Mouse (Mus musculus) megakaryocyte, embryonic 14.5 days (primary cell): Measurements from ENCODE around the gene Lrp4.

Experiments used
- FLI1 ChIP-seq: IDR thresholded peaks from 2 replicates; pipeline ENCODE4 v1.6.1; 2012; ENCODE audit warnings: low read length, inconsistent platforms, mixed read lengths
- GATA1 ChIP-seq: IDR thresholded peaks from 3 replicates; pipeline ENCODE4 v1.6.1; 2012; ENCODE audit warnings: mixed read lengths, low read length, inconsistent platforms, borderline replicate concordance

DNA sequence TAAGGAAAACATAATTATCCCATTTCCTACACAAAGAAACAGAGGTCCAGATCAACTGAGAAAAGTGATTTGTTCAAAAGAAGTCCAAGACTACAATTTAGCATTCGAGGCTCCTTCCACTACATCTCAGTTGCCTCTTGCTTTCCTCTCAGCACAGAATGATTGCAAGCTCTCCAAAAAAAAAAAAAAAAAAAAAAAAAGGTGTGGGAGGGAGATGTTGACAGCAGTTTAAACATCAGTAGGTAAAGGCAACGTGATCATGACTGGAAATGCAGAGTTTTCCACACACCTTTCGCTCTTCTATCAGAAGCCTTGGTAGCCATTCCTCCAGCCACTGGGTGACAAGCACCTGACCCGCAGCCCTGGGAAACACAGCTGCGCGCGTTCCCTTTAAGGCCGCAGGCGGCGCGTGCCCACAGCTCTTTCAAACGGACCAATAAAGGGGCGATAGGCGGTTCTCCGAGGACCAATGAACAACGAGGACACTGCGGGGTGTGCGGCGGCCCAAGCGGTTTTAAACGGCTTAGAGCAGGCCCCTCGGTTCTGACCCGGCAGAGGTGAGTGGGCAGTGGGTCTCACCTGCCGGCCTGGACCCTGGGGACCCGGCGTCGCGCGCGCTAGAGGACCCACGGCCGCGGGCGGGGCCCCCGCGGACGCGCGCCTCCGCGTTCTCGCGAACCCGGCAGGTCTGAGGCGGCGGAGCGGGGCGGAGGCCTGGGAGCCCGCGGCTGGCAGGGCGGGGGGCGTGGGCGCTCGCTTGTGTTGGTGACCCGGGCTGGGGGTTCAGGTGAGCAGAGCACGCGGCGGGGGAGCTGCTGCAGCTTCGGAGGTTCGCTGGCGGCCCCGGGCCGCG is 69.2 kb downstream of the Lrp4 start, which contains the start of gene Ckap5:
- no peak for TF ChIP-seq GATA1
- no peak; the same call in 1 of the 2 replicates for TF ChIP-seq FLI1
